Mouse (Mus musculus) lung, adult 2 months (tissue): ENCODE measurements around the gene Slc4a8.

Experiments used
- CTCF ChIP-seq: fragments of 200-500 bp; IDR thresholded peaks from 2 replicates; pipeline ENCODE4 v1.5.1; 2011; ENCODE audit warnings: mild to moderate bottlenecking, low read length, control low read depth; ENCODE audit not compliant: insufficient read depth
- POLR2A ChIP-seq: fragments of 200-500 bp; IDR thresholded peaks from 2 replicates; pipeline ENCODE4 v1.6.1; 2011; ENCODE audit warnings: low read depth, mild to moderate bottlenecking, control low read depth, low read length, borderline replicate concordance; ENCODE audit errors: extremely low read depth

- TF ChIP-seq POLR2A (no peak), CTCF (no peak)
Observed at GRCm38 (mm10) chr15:100761036-100761418, 520 bp upstream of the Slc4a8 start.
